Mouse (Mus musculus) right cerebral cortex, postnatal 25 days (tissue): ENCODE measurements at regions not wholly inside any gene's neighbourhood (a gene's known extent, or its start where the extent isn't known, plus 50 kb on each side); places are given as distances from the start of the nearest gene placed in this dataset.
"Not testable (repeated sequence)": the region's sequence is repeated elsewhere in the genome, so short reads cannot be mapped to it uniquely, and the experiment has no call there.

Experiments used
- DNase-seq: peaks from one replicate; pipeline ENCODE4 v3.0.0; 2022

DNA sequence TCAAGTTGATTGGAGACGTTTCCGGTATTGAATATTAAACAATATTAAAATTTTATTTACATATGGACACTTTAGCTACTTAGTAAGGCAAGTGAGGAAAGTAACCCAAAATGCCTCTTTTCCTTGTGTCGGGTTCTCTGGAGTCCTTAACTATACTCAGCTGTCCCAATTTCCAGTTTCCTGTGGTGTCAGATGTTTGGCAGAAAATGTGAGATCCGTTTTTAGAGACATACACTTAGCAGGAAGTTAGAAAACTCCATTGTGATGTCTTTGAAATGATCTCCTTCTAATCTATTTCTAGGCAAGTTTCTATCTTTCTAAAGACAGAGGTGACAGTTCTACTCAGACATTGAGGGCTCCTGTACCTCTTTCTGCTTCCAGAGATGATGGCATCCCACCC is 168.9 kb upstream of the Plcxd3 start:
- DNase-seq = no peak

- DNase-seq = no peak
Measured at GRCm38 (mm10) chr15:4213371-4213770, 161.9 kb upstream of the Plcxd3 start.

GRCm38 (mm10) chr15:4219102-4219501 is 156.2 kb upstream of the Plcxd3 start:
- peak; percentile 28 for DNase-seq

DNA sequence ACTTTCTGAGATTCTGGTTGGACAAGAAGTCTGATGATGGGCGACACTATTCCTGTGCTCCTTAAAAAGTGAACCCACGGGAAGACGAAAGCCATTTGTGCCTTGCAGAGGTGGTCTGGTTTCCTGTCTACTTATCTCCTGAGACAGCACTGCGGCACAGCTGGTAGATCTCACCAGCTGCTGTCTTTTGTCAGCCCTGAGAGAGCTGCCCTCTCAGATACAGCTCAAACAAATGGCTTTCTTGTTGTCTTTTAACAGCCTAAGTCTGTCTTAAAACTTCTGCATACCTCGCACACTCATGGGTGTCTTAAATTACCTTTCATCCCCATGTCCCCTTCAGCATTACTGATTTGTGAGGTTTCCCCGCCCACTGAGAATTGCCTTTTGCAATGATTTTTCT is 147.2 kb upstream of the Plcxd3 start:
- DNase-seq = no peak

- DNase-seq = no peak
Measured at GRCm38 (mm10) chr15:4240649-4241048, 134.6 kb upstream of the Plcxd3 start.

GRCm38 (mm10) chr15:4247637-4248136 is 127.6 kb upstream of the Plcxd3 start:
- DNase-seq = no peak

DNA sequence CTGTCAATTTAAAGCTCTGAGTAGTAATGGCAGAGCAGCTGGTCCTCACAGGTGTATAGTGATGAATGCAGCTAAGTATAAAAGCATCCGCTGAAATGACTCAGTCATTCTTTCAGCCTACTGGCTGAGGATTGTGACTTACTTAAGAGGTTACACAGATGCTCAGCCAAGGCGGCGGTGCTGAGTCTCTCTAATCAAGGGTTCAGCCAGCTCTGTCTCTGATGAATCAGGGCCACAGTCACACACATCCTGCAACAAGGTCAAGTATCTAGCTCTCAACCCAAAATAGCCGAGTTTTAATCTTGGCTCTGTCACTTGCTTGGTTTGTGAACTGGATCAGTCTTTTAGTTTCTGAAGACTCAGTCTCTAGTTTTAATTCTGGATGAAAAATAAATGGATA is 110.7 kb upstream of the Plcxd3 start:
- peak; percentile 4 for DNase-seq

DNA sequence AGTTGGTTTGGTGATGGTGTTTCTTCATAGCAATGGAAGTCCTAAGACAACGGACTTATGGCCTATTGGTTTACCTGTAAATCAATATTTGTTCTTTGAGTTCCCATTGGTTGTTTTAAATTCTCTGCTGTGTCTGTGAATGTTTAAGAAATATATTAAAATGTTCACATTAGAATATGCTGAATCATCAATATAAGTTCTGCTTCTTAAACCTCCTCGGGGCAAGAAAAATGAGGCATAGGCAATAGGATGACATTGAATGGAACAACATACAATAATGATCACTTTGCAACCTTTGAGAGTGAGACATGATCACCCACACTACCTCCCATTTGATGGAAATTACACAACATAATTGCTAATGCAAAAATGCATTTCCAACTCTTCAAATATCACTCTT is 105.5 kb upstream of the Plcxd3 start:
- no peak for DNase-seq

- DNase-seq = no peak
Measured at GRCm38 (mm10) chr15:4277011-4277410, 98.3 kb upstream of the Plcxd3 start.

DNA sequence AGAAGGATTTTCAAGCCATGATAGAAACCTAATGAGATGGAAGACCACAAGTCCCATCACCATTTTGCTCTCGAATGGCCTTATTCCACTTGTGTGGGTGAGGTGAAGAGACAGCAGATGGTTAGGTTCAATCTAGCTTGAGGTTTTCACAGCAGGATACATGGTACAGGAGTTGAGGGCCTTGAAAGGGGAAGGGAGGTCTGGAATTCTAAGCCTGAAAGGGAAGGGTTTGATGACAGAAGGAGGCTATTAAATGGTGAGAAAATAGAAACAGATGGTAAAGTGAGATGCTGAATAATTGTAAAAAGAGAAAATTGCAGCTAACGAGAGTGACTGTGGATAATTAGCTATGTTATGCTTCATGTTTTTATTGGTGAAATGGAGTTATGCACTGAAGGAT is 67.8 kb upstream of the Plcxd3 start:
- no peak for DNase-seq

- not testable (repeated sequence) for DNase-seq
Measured at GRCm38 (mm10) chr15:4313698-4314097, 61.6 kb upstream of the Plcxd3 start.

DNA sequence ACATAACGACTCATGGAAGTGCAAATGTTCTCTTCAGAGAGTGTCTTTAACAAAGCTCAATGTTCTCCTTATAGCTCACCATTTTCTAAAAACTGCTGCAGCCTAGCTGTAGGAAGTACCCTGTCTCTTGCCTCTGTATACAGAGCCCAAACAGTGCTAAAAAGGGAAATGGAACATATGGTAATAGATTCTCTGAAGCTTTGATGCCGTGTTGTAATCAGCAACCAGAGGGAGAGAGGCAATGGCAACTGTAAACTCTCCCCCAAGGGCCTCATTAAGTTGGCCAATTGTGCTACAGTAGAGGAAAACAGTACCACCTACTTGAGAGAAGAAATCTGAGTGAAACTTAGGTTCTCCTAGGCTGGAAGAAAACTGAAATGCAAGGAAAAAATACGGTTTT is 59.4 kb upstream of the Plcxd3 start:
- no peak for DNase-seq
